Mouse (Mus musculus) left cerebral cortex, adult 18-20 months (tissue): ENCODE data around the gene Cramp1l. TPM values are rescaled to one million over a fixed set of nuclear protein-coding genes. Genes with fewer than 3 reads are reported as not detected.
A peak's percentile ranks its signal among the peaks of the same experiment; 100 is the strongest.
"Not testable (repeated sequence)": the region's sequence is repeated elsewhere in the genome, so short reads cannot be mapped to it uniquely, and the experiment has no call there.

Experiments used
- DNase-seq, 2 experiments: peaks; one replicate each; pipeline ENCODE4 v3.0.0; 2021 to 2022; ENCODE audit warnings: low spot score in 2 of 2, mixed read lengths in 1 of 2
- total RNA-seq, 2 experiments: library from RNA; stranded (reverse); gene quantifications; 2 replicates each; pipeline ENCODE4 v1.2.3; 2021

Gene Cramp1l
- total RNA-seq, 2 experiments from 2014 or later, result 29.7 to 30.3 TPM

DNA sequence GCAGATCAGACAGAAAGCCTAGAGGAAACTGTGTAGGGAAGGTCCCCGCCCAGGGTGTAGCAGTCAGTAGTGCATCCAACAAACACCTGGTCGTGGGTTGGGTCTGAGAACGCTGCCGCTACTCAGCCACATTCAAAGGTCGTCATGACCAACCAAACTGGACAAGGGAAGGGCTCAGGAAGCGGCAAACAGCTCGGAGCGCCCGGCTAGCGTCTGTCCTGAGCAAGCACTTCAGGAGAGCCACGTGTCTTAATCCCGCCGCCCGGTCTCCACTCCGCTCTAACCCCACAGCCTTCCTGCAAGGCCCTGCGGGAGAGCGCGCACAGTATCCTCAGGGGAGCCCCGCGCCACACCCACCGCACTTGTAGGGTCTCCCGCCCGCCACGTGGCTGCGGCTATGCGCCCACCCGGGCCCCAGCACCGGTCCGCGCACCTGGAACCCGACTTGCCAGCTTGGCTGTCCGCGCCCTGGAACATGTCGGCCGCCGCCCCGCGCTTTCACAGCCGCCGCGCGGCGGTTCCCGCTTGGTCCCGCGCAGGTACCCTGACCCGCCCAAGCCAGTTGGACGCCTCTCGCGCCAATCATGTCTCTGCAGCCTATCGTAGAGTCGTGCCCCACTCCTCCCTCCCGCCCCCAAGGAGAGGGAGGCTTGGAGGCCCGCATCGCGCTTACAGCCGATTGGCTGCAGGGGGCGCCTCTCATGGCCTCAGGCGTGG is 55.3 kb downstream of the Cramp1l start, which contains the start of gene Jpt2:
Gene Jpt2 (minus strand): TSS at position 555 of the 717 bp plus-strand sequence.
- DNase-seq, result peak; percentile 96 to 98

DNA sequence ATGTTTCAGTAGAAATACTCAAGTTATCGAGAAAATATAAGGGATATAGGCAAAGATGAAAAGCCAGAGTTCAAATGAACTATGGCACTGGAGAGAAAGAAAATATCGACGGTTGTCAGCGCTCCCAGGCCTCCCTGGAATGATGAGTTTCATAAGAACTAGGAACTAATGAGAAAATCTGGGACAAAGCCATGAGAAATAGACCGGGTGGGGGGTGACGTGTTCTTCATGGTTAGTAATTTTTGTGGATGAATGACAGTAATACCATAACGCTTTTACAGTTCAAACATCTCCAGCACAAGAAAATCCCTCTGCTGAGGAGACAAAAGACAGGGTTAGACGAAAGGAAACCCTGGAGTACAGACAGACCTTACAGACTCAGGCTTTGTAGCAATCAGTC is 56.2 kb downstream of the Cramp1l start:
- DNase-seq, result no peak

DNA sequence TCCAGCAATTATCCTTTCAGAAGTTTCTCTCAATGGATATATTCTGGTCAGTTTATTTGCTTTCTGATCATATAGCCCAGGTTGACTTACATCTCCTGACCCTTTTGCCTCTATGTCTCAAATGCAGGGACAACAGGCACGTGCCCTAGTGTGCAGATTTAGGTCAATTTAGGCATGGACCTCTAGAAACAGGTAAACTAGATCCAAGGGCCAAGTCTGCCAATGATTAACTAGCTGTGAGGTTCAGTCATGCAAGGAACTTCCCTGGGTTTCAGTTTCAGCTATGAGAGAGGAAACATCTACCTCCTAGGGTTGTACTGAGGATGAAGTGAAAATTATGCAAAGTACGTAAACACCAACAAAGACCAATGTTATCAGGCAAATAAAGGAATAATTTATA is 62.3 kb downstream of the Cramp1l start:
- DNase-seq, result no peak

DNA sequence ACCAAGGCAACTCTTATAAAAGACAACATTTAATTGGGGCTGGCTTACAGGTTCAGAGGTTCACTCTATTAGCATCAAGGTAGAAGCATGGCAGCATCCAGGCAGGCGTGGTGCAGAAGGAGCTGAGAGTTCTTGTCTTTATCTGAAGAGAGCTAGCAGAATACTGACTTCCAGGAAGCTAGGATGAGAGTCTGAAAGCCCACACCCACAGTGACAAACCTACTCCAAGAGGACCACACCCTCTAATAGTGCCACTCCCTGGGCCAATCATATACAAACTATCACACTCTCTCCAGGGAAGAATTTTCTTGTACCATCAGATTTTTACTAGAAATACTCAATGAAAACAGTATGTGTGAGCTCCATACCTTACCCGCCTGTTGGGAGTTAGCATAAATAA is 64.9 kb downstream of the Cramp1l start:
- no peak for DNase-seq

DNA sequence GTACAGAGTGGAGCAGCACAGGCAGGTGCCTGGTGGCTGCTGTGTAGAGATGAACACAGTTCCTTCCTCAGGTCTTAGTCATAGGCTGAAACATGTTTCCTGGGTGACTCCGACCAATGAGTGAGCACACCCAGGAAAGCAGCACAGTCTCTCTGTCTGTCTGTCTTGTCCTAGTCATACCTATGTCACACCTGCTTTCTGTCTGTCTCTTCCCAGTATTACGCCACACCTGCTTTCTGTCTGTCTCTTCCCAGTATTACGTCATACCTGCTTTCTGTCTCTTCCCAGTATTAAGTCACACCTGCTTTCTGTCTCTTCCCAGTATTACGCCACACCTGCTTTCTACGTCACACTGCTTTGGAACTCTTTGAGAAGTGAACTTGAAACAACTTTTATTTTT is 67.4 kb downstream of the Cramp1l start:
- no peak for DNase-seq

DNA sequence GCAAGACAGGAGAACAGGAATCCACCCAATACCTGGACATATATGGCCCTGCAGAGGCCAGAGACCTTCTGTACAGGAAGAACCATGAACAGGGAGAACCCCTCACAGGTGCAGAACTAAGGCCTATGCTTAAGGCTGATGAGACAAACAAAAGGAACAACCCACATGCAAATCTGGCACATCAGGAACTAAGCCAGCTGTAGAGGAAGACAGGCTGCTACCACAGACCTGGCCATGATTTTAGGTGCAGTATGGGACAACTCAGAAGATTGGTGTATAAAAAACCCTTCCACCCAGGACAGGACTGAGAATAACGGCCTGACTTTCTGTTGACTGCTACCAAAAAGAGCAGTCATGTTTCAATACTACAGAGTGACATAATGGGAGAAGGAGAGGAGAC is 72.0 kb downstream of the Cramp1l start:
- not testable (repeated sequence) for DNase-seq

- DNase-seq, result peak; percentile 50 to 76
Observed at GRCm38 (mm10) chr17:24943036-24943435, 72.6 kb downstream of the Cramp1l start.

- peak; percentile 24 to 48 for DNase-seq
Observed at GRCm38 (mm10) chr17:24942453-24942852, 73.1 kb downstream of the Cramp1l start.

- DNase-seq, result no peak
Observed at GRCm38 (mm10) chr17:24937266-24937665, 78.3 kb downstream of the Cramp1l start.

GRCm38 (mm10) chr17:24936259-24937237 is 79.0 kb downstream of the Cramp1l start, which contains the start of gene Mapk8ip3:
TSS of gene Mapk8ip3 (minus strand) at chr17:24936977.
- peak; percentile 97 to 98 for DNase-seq

DNA sequence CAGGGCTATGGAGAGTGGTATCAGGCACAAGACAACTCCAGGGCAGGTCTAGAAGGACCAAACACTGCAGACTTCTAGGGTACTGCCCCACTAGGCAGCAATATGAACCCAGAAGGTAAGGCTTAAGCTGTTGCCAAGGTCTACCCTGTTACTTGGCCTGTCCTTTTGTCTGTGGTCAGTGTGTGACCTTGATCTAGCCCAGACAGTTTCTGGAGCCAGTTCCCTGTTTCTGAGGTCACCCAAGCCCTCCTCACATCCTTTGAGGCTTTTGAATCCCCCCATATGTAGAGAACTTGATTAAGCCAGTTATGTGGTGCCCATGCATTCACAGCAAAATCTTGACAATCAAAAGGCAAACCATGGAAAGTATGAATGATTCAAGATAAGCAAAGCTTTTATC is 79.9 kb downstream of the Cramp1l start:
- no peak for DNase-seq

DNA sequence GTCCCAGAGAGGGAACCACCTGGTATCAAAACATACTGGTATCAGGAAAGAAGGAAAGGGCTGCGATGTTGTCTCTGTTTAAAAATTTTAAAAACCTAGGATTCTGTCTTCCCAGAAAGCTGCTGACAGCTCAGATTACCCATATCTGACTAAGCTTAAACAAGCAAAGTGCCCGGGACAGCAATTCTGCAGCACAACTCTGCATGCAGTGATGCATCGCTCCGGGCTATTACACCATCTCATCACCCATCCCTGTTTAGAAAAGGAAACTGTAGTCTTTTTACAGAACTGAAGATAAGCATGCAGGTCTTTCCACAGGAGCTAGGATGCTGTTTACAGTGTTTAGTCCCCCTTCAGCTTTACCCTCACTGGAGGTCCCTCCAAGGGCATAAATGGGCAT is 80.7 kb downstream of the Cramp1l start:
- DNase-seq, result no peak

DNA sequence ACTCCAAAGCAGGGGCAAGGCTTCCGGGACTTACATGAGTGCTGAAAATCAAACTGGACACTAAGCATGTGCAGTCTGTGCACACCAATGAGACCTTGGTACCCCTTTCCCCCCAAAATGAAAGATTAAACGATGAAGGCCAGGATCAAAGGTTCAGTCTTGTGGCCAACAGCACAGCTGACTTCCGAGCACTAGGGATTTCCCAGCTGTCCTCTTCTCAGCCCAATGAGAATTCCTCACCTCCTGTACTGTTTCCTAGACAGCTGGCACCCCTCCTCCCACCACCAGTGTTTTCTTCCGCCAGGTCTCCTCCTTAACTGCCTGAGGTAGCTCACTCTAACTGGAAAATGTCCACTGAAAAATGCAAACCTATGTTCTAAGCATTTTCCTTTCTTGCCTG is 82.4 kb downstream of the Cramp1l start:
- DNase-seq, result no peak

GRCm38 (mm10) chr17:24932431-24932830 is 83.2 kb downstream of the Cramp1l start:
- DNase-seq, result no peak

DNA sequence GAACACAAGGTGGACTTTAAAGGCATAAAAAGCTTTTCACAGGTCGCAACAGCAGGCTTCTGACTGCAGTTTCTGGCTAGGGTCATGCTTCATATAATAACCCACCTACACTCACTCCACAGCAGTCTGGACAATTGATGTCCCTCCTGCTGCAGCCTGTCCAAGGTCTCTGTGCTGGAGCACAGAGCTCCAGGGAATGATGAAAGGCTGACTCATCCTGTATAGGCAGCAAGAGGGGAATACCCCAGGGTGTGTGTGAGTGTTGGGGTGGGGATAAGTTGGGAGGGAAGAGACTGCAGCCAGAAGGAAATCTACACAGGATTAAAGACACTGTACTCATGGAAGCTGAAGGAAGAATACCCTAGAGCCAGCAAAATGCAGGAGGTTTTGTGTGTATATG is 86.1 kb downstream of the Cramp1l start:
- DNase-seq, result no peak

DNA sequence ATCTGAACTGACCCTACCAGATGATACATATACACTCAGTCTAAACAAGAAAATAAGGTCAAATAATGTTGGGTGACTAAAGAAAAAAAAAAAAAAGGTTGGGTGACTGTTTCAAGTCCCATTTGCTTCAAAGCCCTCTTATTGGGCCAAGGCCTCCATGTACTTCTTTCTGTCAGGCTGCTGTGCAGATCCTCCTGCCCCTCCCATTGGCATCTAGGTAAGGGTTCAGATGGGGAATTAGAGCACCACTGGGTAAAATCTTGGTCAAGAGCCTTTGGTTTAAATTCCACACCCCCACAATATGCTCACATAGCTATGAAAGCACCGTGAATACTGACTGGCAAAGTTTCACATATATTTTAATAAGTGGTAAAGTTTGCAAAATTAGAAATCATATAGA is 92.3 kb downstream of the Cramp1l start:
- DNase-seq, result no peak

DNA sequence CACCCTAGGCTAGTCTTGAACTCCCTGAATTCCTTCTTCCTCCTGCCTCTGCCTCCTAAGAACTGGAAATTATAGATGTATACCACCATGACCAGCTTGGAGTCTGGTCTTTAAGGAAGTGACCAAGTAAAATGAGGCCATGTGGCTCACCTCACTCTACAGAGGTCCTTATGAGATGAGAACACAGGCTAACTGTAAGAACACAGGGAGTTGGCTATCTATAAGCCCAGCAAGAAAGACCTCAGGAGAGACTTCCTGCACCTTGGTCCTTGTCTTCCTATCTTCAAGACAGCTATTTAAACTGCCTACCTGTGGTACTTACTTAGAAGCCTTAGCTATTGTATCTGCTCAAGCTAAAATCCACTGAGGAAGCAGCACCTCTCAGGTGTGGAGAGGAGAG is 101.6 kb downstream of the Cramp1l start:
- DNase-seq, result no peak

Other genes starting within 250 kb of the Cramp1l start
- gene Meiob, start 211.5 kb downstream of the Cramp1l start, total RNA-seq, result not detected
- gene Hagh, start 175.6 kb downstream of the Cramp1l start, total RNA-seq, result 100 to 1,000 TPM; 136 to 146 TPM
- 10 to 100 TPM; 17.6 to 21.5 TPM for gene Fahd1, start 165.4 kb downstream of the Cramp1l start, total RNA-seq
- not detected for gene Igfals, start 149.8 kb downstream of the Cramp1l start, total RNA-seq
- gene Nubp2, start 129.4 kb downstream of the Cramp1l start, total RNA-seq, result 10 to 100 TPM; 30.4 to 31.0 TPM
- 10 to 100 TPM; 60.3 to 60.7 TPM for gene Spsb3, start 129.1 kb downstream of the Cramp1l start, total RNA-seq
- 10 to 100 TPM; 47.5 to 51.1 TPM for gene Eme2, start 120.7 kb downstream of the Cramp1l start, total RNA-seq
- 10 to 100 TPM; 69.0 to 72.9 TPM for gene Mrps34, start 120.7 kb downstream of the Cramp1l start, total RNA-seq
- gene Nme3, start 119.3 kb downstream of the Cramp1l start, total RNA-seq, result 10 to 100 TPM; 51.8 to 54.1 TPM
- 100 to 1,000 TPM; 383 to 387 TPM for gene Mapk8ip3, start 78.8 kb downstream of the Cramp1l start, total RNA-seq
- 1 to 10 TPM; 4.9 to 5.2 TPM for gene Jpt2, start 55.1 kb downstream of the Cramp1l start, total RNA-seq
- gene Ift140, start 297 bp upstream of the Cramp1l start, total RNA-seq, result 10 to 100 TPM; 20.1 to 20.9 TPM
- 1 to 10 TPM; 8.9 to 9.4 TPM for gene Tmem204, start 67.8 kb upstream of the Cramp1l start, total RNA-seq
- gene Telo2, start 100.2 kb upstream of the Cramp1l start, total RNA-seq, result 10 to 100 TPM; 28.4 to 34.4 TPM
- gene Ptx4, start 105.0 kb upstream of the Cramp1l start, total RNA-seq, result under 1 TPM; 0.54 to 0.67 TPM
- gene Clcn7, start 117.6 kb upstream of the Cramp1l start, total RNA-seq, result 10 to 100 TPM; 46.9 to 47.0 TPM
- gene Ccdc154, start 146.7 kb upstream of the Cramp1l start, total RNA-seq, result not detected
- not detected for gene Gm38655, start 159.7 kb upstream of the Cramp1l start, total RNA-seq
- 10 to 100 TPM; 17.8 to 20.5 TPM for gene BC003965, start 168.8 kb upstream of the Cramp1l start, total RNA-seq
- 10 to 100 TPM; 34.2 to 41.3 TPM for gene Unkl, start 172.6 kb upstream of the Cramp1l start, total RNA-seq
- gene Gnptg, start 224.3 kb upstream of the Cramp1l start, total RNA-seq, result 10 to 100 TPM; 74.7 to 77.3 TPM
- gene Tsr3, start 224.4 kb upstream of the Cramp1l start, total RNA-seq, result 10 to 100 TPM; 21.0 to 24.3 TPM
- 10 to 100 TPM; 17.5 to 18.7 TPM for gene Baiap3, start 240.6 kb upstream of the Cramp1l start, total RNA-seq